ENCODE assay signal across 8 mouse cellular contexts in the genomic region with DNA sequence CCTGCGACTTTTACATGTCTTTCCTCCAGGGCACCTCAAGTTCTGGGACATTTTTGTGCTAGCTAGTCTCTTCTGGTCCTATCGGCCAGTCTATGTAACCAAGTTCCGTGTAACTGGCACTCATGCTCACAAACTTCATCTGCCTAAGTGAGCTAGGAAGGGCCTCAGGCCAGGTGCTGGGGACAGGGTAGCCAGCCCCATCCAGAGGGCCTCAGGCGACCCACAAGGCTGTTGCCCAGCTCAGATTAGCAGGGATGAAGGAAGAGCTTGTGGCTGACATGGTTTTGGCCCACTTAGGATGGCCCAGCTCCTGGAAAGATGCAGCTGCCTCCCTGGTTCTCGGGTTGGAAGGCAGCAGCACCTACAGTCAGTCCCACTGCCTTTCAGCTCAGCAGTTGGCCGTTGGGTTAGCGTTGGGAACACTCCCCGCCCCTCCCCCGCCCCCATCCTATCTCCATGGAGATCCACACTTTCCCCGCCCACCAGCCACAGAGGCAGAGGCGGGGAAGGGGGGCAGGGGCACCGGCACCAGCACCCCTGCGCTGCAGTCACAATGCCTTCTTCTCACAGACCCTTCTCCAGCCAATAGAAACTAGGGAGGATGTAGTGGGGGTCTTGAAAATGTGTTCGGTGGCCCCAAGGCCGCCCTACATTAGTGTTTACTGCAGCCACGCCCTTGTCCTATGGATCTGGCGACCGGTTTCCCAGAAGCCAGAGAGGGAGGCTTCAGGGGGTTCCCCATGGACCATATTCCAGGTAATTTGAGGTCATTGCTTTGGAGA. TPM values are rescaled to one million over a fixed set of nuclear protein-coding genes. Genes with fewer than 3 reads are reported as not detected.
DNase-seq lines count a peak whose midpoint lies in the region; ATAC-seq lines count a peak whose summit lies in the region.

No protein-coding gene starts in this region.

- peak overlapping the region; percentile 28 for H3K4me3 ChIP-seq in hindbrain, embryonic 15.5 days
- H3K4me3 ChIP-seq in limb, embryonic 15.5 days, result peak overlapping the region; percentile 33
- peak overlapping the region; percentile 18; the same call in 1 of the 2 replicates for H3K4me3 ChIP-seq in neural tube, embryonic 14.5 days (ENCODE audit: low read depth, low read length)

- H3K4me1 ChIP-seq in hindbrain, embryonic 15.5 days (replicated peaks), result peaks cover 28% of the 10 kb centered on the region
- peaks cover 25% of the 10 kb centered on the region for H3K4me1 ChIP-seq in limb, embryonic 15.5 days
- H3K4me1 ChIP-seq in neural tube, embryonic 14.5 days (ENCODE audit: control insufficient read depth, insufficient read depth, low read length), result peaks cover 17% of the 10 kb centered on the region

- H3K36me3 ChIP-seq in hindbrain, embryonic 15.5 days, result 0 out of 2 replicates have a peak, but pooled peaks cover 1% of the 10 kb centered on the region
- H3K36me3 ChIP-seq in limb, embryonic 15.5 days, result peaks cover 14% of the 10 kb centered on the region
- H3K36me3 ChIP-seq in neural tube, embryonic 14.5 days (ENCODE audit: control insufficient read depth, insufficient read depth, low read length), result no peaks in the 10 kb centered on the region

- peak overlapping the region; percentile 55 for H3K4me2 ChIP-seq in hindbrain, embryonic 15.5 days
- peak overlapping the region; percentile 54 for H3K4me2 ChIP-seq in limb, embryonic 15.5 days
- peak overlapping the region; percentile 37 for H3K4me2 ChIP-seq in neural tube, embryonic 14.5 days (ENCODE audit: low read depth, low read length)

- DNase-seq in adrenal gland, postnatal 25 days, result peak; percentile 23
- no peak for DNase-seq in adrenal gland, adult 18-20 months (ENCODE audit: low spot score in 2 of 2)
- DNase-seq in spleen, adult 12 weeks (ENCODE audit: low spot score), result peak; percentile 12
- no peak for DNase-seq in spleen, postnatal 10 days (ENCODE audit: low spot score in 2 of 2)

- WGBS in hindbrain, embryonic 15.5 days, result 6% methylated on average over 18 of the region's 18 CpGs
- WGBS in limb, embryonic 15.5 days, result 5% methylated on average over 18 of the region's 18 CpGs
- WGBS in neural tube, embryonic 14.5 days, result 5% methylated on average over 18 of the region's 18 CpGs

- H3K9ac ChIP-seq in hindbrain, embryonic 15.5 days, result peak overlapping the region; percentile 23; the same call in 1 of the 2 replicates
- H3K9ac ChIP-seq in limb, embryonic 15.5 days, result 0 out of 2 replicates have a peak overlapping the region, but pooled peaks have one; percentile 8
- peak overlapping the region; percentile 46 for H3K9ac ChIP-seq in neural tube, embryonic 14.5 days (replicated peaks; ENCODE audit: low read depth, low read length)

- H3K9me3 ChIP-seq in hindbrain, embryonic 15.5 days, result no peaks in the 10 kb centered on the region
- H3K9me3 ChIP-seq in limb, embryonic 15.5 days, result no peaks in the 10 kb centered on the region
- no peaks in the 10 kb centered on the region for H3K9me3 ChIP-seq in neural tube, embryonic 14.5 days (ENCODE audit: control insufficient read depth, low read length)

- H3K27ac ChIP-seq in hindbrain, embryonic 15.5 days (replicated peaks), result peak overlapping the region; percentile 58
- peak overlapping the region; percentile 74 for H3K27ac ChIP-seq in limb, embryonic 15.5 days
- peak overlapping the region; percentile 58 for H3K27ac ChIP-seq in neural tube, embryonic 14.5 days (ENCODE audit: low read depth, low read length)

- peak; percentile 80 for ATAC-seq in hindbrain, embryonic 15.5 days (ENCODE audit: low FRiP score, low read depth)
- 0 out of 2 replicates have a peak, but pooled peaks have one; percentile 28 for ATAC-seq in limb, embryonic 15.5 days (ENCODE audit: insufficient number of reproducible peaks, low FRiP score, low TSS enrichment, low read depth)
- peak; percentile 89 for ATAC-seq in neural tube, embryonic 14.5 days (ENCODE audit: low read depth)
- no peak for ATAC-seq in erythroid progenitor cell, adult 5-6 weeks (replicated peaks; ENCODE audit: low FRiP score, poor library complexity, severe bottlenecking)

- no peaks in the 10 kb centered on the region for H3K27me3 ChIP-seq in hindbrain, embryonic 15.5 days
- no peaks in the 10 kb centered on the region for H3K27me3 ChIP-seq in limb, embryonic 15.5 days
- H3K27me3 ChIP-seq in neural tube, embryonic 14.5 days (ENCODE audit: control insufficient read depth, insufficient read depth, low read length), result no peaks in the 10 kb centered on the region

RNA-seq across cellular contexts. Expression of gene H1fx, which starts 12.5 kb away (rescaled TPM):
- 15.1 and 19.1 TPM in 2 replicates for total RNA-seq in adrenal gland, postnatal 25 days (2021)
- 1 to 10 TPM; 5.9 to 9.1 TPM for total RNA-seq in adrenal gland, adult 18-20 months (2021)
- 46.7 and 51.6 TPM in 2 replicates for polyA plus RNA-seq in hindbrain, embryonic 15.5 days (2015; fragmentation: Nextera tagmentation; extraction: Ambion mirVana)
- polyA plus RNA-seq in limb, embryonic 15.5 days (2015; fragmentation: Nextera tagmentation; extraction: Ambion mirVana), result 25.3 and 26.3 TPM in 2 replicates
- 20.4 and 20.8 TPM in 2 replicates for polyA plus RNA-seq in neural tube, embryonic 14.5 days (2014; fragmentation: Nextera tagmentation; extraction: Ambion mirVana)
- total RNA-seq in erythroid progenitor cell, adult 5-6 weeks (2015; ENCODE audit: low replicate concordance), result not detected in 2 replicates
- 0.39 TPM in 1 of 2 replicates, not detected in the other for total RNA-seq in erythroid progenitor cell, adult 5-6 weeks (2017; ENCODE audit: low replicate concordance)

RNA-seq across cellular contexts. Expression of gene Rab7, which starts 51.1 kb away (rescaled TPM):
- 313 and 326 TPM in 2 replicates for total RNA-seq in adrenal gland, postnatal 25 days (2021)
- 100 to 1,000 TPM; 295 to 343 TPM for total RNA-seq in adrenal gland, adult 18-20 months (2021)
- 341 and 360 TPM in 2 replicates for polyA plus RNA-seq in hindbrain, embryonic 15.5 days (2015; fragmentation: Nextera tagmentation; extraction: Ambion mirVana)
- polyA plus RNA-seq in limb, embryonic 15.5 days (2015; fragmentation: Nextera tagmentation; extraction: Ambion mirVana), result 221 and 249 TPM in 2 replicates
- polyA plus RNA-seq in neural tube, embryonic 14.5 days (2014; fragmentation: Nextera tagmentation; extraction: Ambion mirVana), result 388 and 401 TPM in 2 replicates
- 119 and 121 TPM in 2 replicates for total RNA-seq in erythroid progenitor cell, adult 5-6 weeks (2015; ENCODE audit: low replicate concordance)
- 34.7 and 43.0 TPM in 2 replicates for total RNA-seq in erythroid progenitor cell, adult 5-6 weeks (2017; ENCODE audit: low replicate concordance)

Comparison
In these comparisons a context has a peak if more than half of its experiments do, and no peak if none do; other contexts are left out.
1. DNase-seq: peak in adrenal gland, postnatal 25 days (single experiment) and spleen, adult 12 weeks (single experiment); none in adrenal gland, adult 18-20 months (0 of 2) and spleen, postnatal 10 days (0 of 2).
2. Peak in every context shown above with its lines, with median percentiles within 50 percentile points of each other: H3K27ac ChIP-seq, H3K4me2 ChIP-seq, H3K4me3 ChIP-seq and H3K9ac ChIP-seq.